Mouse (Mus musculus) heart, adult 9 months (tissue): ENCODE measurements around the gene Crybb2.

Source experiments
- DNase-seq, 2 experiments: peaks; one replicate each; pipeline ENCODE4 v3.0.0; 2022; ENCODE audit warnings: low spot score in 2 of 2

The Crybb2 gene

GRCm38 (mm10) chr5:113090750-113091149 is 20.8 kb upstream of the Crybb2 start:
- DNase-seq = peak in 1 of 2 experiments; percentile 40

DNA sequence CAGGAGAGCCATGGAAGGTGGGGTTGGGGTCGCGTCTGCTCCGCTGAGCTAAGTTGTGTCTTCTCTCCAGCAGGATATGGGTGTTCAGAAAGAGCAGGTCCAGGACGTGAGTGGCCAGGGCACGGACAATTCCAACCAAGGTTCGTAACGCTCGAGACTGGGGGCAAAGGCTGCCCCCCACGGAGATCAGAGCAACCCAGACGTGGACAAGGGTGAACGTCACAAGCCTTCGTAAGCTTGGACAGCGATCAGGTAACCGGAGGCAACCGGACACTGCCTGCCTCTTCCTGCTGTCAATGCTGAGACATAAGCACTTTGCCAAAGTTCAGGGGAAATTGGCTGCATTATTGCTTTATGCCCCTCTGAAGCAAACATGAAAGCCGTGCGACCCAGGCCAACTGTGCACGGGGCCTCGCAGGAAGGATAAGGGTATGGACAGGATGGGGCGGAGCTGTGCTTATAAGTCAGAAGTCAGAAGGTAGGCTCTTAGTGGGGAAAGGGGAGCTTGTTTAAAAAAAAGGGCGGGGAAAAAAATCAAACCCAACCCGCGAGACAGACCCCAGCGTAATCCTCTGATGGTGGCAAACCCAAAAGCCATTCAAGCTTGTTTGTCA is 20.3 kb upstream of the Crybb2 start:
- DNase-seq = no peak

DNA sequence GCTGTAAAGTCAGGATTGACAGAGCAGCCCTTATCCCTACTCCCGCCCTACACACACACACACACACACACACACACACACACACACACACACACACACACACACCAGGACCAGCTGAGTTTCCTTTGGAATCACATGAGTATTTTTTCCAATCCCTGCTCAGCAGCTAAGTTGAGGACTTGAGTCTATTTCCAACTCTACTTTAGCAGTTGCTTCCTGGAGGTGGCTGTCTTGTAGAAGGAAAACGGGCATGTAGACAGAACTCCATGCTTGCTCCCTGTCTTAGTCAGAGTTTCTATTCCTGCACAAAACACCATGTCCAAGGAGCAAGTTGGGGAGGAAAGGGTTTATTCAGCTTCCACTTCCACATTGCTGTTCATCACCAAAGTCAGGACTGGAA is 17.5 kb upstream of the Crybb2 start:
- no peak for DNase-seq

DNA sequence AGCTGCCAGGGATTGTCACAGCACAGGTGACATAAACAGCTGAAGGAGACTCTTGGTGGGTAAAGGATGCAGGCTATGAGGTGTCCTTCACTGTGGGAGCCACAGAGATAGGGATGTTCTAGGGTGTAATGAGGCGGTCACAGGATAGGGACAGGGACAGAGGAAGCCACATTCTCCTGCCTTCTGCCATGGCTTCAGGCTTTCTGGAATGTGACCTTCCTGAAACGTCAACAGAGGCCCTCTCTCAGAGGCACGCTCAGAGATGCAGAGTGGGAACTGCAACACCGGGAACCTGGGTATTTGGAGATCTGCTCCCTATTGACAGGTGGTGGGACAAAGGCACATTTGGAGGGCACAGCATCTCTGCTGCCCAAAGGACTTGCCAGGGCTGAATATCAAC is 17.1 kb upstream of the Crybb2 start:
- DNase-seq = no peak

- no peak for DNase-seq
Observed at GRCm38 (mm10) chr5:113086439-113086838, 16.5 kb upstream of the Crybb2 start.

DNA sequence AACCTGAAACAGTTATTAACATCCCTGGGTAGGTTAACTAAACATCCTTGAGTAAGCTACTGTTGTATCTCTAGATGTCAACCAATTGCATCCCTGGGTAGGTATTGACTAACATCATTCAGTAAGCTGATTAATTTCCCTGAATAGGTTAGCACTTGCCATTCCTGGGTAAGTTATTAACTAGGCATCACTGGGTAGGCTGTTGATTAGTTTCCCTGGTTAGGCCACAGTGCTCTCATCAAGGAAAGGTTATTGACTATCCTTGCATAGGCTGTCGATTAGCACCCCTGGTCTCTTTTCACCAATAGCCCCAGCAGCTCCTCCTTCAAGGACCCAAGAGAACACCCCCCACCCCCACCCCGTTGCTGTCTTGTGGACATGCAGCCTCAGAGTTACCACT is 16.0 kb upstream of the Crybb2 start:
- DNase-seq = no peak

DNA sequence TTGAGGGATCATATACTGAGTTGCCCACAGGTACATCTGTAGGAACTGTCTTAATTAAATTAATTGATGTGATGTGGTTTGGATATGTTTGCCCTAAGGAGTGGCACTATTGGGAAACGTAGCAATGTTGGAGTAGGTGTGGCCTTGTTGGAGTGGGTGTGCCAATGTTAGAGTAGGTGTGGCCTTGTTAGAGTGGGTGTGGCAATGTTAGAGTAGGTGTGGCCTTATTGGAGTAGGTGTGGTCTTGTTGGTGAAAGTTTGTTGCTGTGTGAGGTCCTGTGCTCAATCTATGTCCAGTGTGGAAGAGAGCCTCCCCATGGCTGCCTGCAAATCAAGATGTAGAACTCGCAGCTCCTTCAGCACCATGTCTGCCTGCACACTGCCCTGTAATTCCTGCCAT is 14.4 kb upstream of the Crybb2 start:
- DNase-seq = no peak

DNA sequence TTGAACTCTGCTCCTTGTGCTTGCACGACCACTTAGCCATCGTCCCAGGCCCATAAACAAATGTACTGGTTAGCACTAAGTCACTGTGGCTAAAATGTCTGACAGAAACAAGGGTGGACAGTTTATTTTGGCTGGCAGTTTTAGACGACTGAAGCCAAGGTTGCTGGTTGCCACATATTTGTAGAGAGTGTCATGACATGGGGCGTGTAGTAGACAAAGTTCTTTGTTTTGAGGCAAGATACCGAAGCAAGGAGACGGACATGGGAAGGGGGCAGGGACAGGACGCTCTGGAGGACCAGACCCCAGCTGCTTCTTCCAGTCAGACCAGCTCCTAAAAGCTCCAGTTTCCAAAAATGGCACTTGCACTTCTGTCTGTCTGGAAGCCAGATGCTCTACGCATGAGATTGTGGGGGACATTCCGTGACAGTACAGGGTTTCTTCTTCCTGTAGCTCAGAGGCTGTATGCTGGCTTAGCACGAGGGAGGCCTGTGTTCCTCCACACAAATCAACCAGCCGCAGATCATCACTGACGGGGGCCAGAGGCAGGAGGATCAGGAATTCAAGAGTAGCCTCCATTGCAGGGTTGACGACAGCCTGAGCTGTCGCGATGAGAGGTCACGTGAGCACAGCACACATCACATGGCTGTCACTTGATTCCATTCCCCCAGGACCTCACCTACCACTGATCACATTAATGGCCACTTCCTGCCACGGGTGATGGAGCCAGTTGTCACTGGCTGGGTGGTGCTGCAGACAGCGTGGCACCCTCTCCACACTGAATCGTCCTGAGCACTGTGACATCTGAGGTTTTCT is 12.6 kb upstream of the Crybb2 start:
- DNase-seq = peak; percentile 34 to 41

- DNase-seq = peak; percentile 23 to 31
Observed at GRCm38 (mm10) chr5:113081439-113081838, 11.5 kb upstream of the Crybb2 start, which contains the start of gene Crybb3. TSS of gene Crybb3 (minus strand) at chr5:113081584.

GRCm38 (mm10) chr5:113081020-113081419 is 11.1 kb upstream of the Crybb2 start:
- no peak for DNase-seq

GRCm38 (mm10) chr5:113079783-113080182 is 9.9 kb upstream of the Crybb2 start:
- no peak for DNase-seq

GRCm38 (mm10) chr5:113078686-113079085 is 8.8 kb upstream of the Crybb2 start:
- no peak for DNase-seq

- peak; percentile 62 to 74 for DNase-seq
Observed at GRCm38 (mm10) chr5:113054308-113054707, 15.6 kb downstream of the Crybb2 start.

DNA sequence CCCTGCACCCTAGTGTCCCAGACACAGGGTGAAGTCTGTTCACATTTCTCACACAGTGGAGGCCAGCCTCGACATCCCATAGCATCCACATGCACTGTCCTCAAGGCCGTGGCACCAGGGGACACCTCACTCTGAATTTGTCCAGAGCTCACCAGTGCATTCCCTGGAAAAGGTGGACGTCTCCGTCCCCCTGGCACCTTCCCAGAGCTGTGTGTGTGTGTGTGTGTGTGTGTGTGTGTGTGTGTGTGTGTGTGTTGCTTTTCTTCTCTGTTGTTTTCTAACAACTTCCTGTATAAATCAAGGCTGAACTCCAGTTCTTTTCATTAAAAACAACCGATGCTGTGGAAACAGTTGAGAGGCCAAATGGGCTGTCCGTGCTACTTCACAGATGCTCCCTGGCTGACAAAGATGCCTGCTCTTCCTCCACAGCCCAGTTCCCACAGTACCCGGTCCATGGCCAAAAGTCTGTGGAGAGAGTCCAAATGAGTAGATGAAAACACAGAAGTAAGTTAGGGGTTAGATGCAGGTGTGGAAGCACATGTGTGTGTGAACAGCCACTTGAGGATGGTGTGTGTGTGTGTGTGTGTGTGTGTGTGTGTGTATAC is 19.2 kb downstream of the Crybb2 start:
- no peak for DNase-seq

DNA sequence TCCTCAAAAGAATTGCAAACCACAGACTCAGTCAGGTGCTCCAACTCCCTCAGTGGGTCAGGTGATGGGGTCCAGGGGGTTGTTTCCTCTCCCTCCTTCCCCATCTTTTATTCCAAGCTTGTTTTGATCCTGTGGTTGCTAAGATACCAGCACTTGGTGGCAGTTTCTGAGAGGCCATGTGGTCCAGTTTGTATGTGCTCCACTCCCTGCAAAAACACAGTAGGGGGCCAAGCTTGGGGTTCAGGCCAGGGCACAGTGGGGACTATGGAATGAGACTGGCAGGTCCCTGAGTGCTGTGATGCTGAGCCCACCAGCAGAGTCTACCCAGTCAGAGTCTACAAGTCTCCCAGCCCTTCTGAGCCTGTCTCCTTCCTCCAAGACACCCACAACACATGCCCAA is 20.0 kb downstream of the Crybb2 start:
- DNase-seq = no peak

DNA sequence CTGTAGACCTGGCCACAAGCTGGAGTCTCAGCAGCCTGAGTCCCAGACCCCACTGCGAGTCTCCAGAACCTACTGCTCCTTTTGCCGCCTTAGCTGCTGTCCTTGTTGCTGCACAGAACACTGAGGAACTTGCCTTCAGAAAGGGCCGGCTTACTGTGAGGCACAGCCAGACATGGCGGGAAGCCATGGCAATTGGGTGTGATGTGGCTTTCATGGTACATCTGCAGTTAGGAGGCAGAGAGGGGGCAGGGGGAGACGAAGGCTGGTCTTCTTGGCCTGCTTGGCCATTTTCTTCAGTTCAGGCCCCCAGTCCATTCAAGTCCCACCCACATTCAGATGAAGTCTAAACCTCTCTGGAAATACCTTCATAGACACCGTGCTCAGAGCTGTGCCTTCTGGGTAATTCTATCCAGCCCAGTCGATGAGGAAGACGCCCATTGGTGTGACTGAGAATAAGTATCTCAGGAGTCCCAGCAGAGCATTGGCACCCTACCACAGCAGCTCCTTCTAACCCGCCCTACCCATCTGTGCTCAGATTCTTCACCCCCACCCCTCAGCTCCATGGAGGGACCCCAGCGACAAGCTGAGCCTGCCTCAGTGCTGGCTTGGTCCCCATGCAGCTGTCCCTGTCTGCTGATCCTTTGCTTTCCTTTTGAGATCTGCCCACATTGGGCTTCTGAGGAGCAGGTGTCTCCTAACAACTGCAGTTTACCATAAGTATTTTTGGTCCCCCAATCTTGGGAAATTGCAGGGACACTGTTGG is 24.2 kb downstream of the Crybb2 start:
- no peak for DNase-seq

DNA sequence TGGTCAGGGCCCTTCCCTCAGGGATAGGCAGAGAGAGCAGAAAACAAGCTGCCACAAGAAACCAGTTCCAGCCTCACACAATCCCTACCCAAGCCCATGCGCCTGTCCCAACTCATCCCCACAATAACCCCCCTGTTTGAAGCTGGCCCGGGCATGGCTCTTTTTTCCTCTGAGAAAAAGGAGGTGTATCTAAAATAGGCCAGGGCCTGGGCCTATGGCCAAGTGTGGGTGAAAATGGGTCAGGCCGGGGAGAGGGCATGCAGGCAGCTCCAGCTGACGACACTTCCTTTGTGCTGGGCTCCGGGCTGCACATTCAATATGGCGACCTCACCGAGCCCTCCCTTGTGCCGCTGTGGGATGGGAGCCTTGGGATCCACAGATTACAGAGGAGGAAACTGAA is 26.4 kb downstream of the Crybb2 start:
- peak; percentile 19 to 42 for DNase-seq

GRCm38 (mm10) chr5:113041567-113042071 is 28.3 kb downstream of the Crybb2 start:
- DNase-seq = peak; percentile 29 to 36

DNA sequence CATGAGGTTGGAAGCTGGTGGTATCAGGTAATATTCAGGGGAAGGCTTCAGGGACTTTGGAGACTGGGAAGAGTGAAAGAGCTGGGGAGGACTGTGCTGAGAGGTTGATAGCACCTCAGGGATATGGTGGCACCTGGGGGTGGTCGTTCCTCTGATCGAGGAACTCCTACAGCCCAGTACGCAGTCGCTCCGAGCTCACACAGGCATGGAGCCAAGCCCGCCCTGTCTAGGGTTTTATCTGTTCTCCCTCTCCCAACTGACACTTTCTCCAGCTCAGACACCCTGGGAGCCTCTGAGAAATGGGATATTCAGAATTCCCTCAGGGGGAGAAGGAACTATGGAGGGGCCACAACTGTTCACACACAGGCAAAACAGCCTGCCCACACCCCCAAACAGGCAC is 29.1 kb downstream of the Crybb2 start:
- DNase-seq = no peak

DNA sequence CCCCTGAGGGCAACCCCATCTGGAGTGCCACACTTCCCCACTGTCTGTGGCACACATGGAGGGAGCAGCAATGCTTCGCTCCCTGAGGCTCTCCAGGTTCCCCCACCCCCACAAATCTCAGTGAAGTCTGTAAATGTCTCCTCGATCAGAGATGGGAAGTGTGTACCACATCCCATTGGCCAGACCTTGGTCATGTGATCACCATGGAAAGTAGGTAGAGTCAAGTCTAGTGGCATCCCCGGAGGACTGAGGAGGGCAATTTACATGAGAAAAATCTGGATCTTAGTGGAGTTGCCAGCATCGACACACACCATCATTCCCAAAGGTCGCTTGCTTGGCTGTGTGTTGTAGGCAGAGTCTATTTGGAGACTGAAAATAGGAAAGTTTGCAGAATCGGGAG is 31.3 kb downstream of the Crybb2 start:
- no peak for DNase-seq

DNA sequence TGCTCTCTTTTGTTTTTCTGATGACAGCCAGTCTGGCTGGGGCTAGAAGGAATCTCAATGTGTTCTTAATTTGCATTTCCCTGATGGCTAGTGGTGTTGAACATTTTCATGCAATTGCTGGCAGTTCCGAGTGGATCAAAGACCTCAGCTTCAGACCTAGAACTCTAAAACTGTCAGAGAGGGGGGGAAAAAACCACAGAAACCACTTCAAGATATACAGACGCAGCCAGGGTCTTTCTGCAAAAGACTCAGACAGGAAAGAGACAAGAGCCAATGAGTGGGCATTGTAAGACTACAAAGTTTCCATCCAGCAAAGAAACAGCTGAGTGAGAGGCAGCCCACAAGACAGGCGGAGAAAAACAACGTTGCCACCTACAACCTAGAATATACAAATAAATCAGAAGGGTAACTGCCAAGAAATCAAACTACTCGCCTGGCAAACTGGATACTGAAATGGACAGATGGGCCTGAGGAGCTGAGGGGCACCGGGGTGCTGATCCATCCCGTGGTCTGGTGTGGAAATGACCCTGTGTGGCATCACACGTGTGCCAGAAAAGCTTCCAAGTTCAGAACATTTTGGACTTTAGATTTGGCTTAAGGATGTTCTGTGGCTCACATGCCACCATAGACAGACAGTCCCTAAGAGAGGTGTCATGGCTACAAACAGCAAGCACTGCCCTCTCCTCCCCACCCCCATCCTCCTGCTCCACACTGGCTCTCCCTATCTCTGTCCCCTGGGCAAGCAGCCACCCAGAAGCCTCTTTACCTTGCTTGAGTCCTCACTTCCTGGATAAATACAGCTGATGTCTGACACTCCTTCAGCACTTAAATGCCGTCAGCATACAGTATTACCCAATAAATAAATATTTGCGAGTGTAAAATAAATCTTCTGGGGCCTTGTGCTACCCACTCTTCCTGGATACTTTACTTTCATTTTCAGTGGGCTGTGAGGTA is 34.5 kb downstream of the Crybb2 start:
- DNase-seq = no peak
